Mouse (Mus musculus) lung, embryonic 16.5 days (tissue): Measurements from ENCODE around the gene Ccdc158. TPM values are rescaled to one million over a fixed set of nuclear protein-coding genes. Genes with fewer than 3 reads are reported as not detected.

Experiments
- ATAC-seq: fragments of 200-750 bp; cut with Nextera tagmentation; 2 replicates; pipeline ENCODE4 v1.8.0; 2017; ENCODE audit warnings: low read depth, mild to moderate bottlenecking, moderate library complexity
- H3K27ac ChIP-seq: fragments of 300-500 bp; sonication (generic); 2 replicates; pipeline ENCODE4 v1.5.1; 2014; ENCODE audit warnings: mild to moderate bottlenecking, control low read depth, low read length
- H3K27me3 ChIP-seq: fragments of 300-500 bp; sonication (generic); 2 replicates; pipeline ENCODE4 v1.6.1; 2014; ENCODE audit warnings: low read depth, low read length, mixed read lengths; ENCODE audit not compliant: control insufficient read depth, insufficient read depth
- H3K36me3 ChIP-seq: fragments of 300-500 bp; sonication (generic); 2 replicates; pipeline ENCODE4 v1.6.1; 2014; ENCODE audit warnings: low read length; ENCODE audit not compliant: control insufficient read depth, insufficient read depth
- H3K4me1 ChIP-seq: fragments of 300-500 bp; sonication (generic); replicated peaks from 2 replicates; pipeline ENCODE4 v1.6.1; 2014; ENCODE audit warnings: low read length, mixed read lengths; ENCODE audit not compliant: control insufficient read depth, insufficient read depth
- H3K4me2 ChIP-seq: fragments of 300-500 bp; sonication (generic); 2 replicates; pipeline ENCODE4 v1.6.1; 2014; ENCODE audit warnings: low read depth, low read length, control low read depth
- H3K4me3 ChIP-seq: fragments of 300-500 bp; sonication (generic); 2 replicates; pipeline ENCODE4 v1.5.1; 2014; ENCODE audit warnings: mild to moderate bottlenecking, low read length, control low read depth
- H3K9ac ChIP-seq: fragments of 300-500 bp; sonication (generic); 2 replicates; pipeline ENCODE4 v1.6.1; 2014; ENCODE audit warnings: low read length, control low read depth
- H3K9me3 ChIP-seq: fragments of 300-500 bp; sonication (generic); 2 replicates; pipeline ENCODE4 v1.6.1; 2016; ENCODE audit warnings: low read length; ENCODE audit not compliant: control insufficient read depth
- WGBS: fragments of 180-500 bp; shearing (Covaris S2); extraction: QIAGEN DNeasy Blood & Tissue Kit; methylation state at CpG from one replicate; pipeline ENCODE4 v1.1.7; 2014; 5-methylcytosine and 5-hydroxymethylcytosine counted together
- polyA plus RNA-seq: library from polyadenylated mRNA; unstranded; fragments of >200 nt; fragmentation: Nextera tagmentation; extraction: Ambion mirVana; gene quantifications from 2 replicates; pipeline ENCODE4 v1.2.1, GENCODE M21; 2015

Ccdc158 gene
- polyA plus RNA-seq, 1 experiment from 2014 or later, result 3.3 TPM

- WGBS, result 92% methylated on average over 10 of the region's 10 CpGs
- Histone ChIP-seq H3K4me3 (no peak overlapping the region), H3K9ac (no peak overlapping the region), H3K9me3 (no peaks in the 10 kb centered on the region), H3K4me1 (0 out of 2 replicates have a peak, but pooled peaks cover 3% of the 10 kb centered on the region), H3K36me3 (no peaks in the 10 kb centered on the region), H3K4me2 (no peak overlapping the region), H3K27me3 (no peaks in the 10 kb centered on the region), H3K27ac (no peak overlapping the region)
- ATAC-seq, result no peak
Measured at GRCm38 (mm10) chr5:92681861-92682260, 6.8 kb upstream of the Ccdc158 start.

DNA sequence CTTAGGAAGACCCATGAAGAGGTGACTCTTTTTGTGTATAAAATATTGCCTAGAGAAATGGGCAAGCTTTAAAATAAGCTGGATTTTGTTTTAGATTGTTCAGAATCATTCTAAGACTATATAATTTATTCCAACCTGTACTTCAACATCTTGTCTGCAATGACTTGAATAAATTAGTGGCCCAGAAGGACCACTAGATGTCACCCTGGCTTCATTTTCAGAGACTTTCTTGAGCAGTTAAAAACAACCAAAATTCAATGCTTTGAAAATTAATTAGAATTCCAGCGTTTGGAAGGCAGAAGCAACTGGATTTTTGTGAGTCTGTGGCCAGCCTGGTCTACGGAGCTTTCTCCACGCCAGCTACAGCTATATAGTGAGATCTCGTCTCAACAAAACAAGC, 4.4 kb upstream of the Ccdc158 start:
- H3K27me3 ChIP-seq, result no peaks in the 10 kb centered on the region
- H3K27ac ChIP-seq, result no peak overlapping the region
- peaks cover 12% of the 10 kb centered on the region for H3K4me1 ChIP-seq
- ATAC-seq, result no peak
- H3K36me3 ChIP-seq, result no peaks in the 10 kb centered on the region
- no peak overlapping the region for H3K4me2 ChIP-seq
- no peak overlapping the region for H3K4me3 ChIP-seq
- 25% methylated on average over 4 of the region's 4 CpGs for WGBS
- H3K9ac ChIP-seq, result no peak overlapping the region
- H3K9me3 ChIP-seq, result no peaks in the 10 kb centered on the region

DNA sequence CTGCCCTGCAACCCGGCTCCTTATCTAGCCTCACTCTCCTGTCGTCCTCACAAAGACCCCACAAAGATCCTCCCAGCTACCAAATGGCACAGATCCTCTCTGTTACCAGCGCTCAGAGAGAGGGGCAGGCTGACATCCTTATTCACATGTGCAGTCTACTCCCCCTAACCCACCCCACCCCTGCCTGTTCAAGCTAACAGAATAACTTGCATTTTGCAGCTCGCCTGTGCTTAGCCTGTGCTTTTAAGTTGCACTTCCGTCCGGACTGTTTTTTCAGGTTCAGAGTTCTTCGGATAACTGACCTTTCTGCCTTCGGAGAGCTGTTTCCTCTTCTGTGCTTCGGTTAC, 476 bp upstream of the Ccdc158 start:
- Histone ChIP-seq H3K4me1 (peaks cover 14% of the 10 kb centered on the region), H3K36me3 (no peaks in the 10 kb centered on the region), H3K27ac (no peak overlapping the region; the same call in 1 of the 2 replicates), H3K4me3 (peak overlapping the region; percentile 55), H3K9ac (peak overlapping the region; percentile 2; the same call in 1 of the 2 replicates), H3K9me3 (no peaks in the 10 kb centered on the region), H3K27me3 (no peaks in the 10 kb centered on the region), H3K4me2 (peak overlapping the region; percentile 97)
- 1% methylated on average over 9 of the region's 9 CpGs for WGBS
- no peak for ATAC-seq

DNA sequence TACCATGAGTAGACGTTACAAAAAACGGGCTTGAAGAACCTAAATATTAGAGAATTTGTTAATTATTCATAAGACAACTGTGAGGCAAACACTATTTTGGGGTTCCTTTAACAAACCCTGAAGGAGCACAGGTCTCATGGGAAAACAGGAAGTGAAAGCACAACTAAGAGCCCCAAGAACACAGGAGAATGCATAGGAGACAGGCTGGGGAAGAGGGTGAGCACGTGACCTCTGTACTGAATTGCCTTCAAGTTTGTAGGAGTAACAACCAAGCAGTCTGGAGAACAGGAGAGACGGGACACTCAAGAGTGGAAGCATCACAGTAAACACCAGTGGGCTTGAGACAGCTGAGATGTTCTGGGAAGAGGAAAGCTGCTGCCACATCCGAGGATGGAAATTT, 8.2 kb downstream of the Ccdc158 start:
- no peaks in the 10 kb centered on the region for H3K36me3 ChIP-seq
- ATAC-seq, result no peak
- no peak overlapping the region for H3K4me2 ChIP-seq
- no peaks in the 10 kb centered on the region for H3K9me3 ChIP-seq
- H3K4me1 ChIP-seq, result peaks cover 7% of the 10 kb centered on the region; the same call in 1 of the 2 replicates
- H3K27ac ChIP-seq, result no peak overlapping the region
- H3K9ac ChIP-seq, result no peak overlapping the region
- H3K4me3 ChIP-seq, result no peak overlapping the region
- no peaks in the 10 kb centered on the region for H3K27me3 ChIP-seq
- 74% methylated on average over 5 of the region's 5 CpGs for WGBS

DNA sequence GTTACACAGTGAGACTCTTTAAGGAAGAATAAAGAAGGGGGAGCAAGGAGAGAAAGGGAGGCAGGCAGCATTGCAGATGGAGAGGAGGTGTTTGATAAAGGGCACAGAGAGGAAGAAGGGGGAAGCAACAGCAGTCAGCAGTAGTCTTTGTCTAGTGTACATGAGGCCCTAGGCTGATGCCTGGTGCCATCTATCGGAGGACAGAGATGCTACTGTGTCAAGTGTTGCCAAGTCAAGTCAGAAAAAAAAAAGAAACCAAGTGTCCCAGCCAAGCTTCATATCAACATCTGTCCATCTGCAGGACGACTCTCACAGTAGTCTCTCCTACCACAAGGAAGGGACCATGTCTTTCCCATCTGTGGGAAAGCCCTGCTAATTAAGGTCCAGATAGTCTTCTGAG, 10.8 kb downstream of the Ccdc158 start:
- Histone ChIP-seq H3K9ac (no peak overlapping the region), H3K4me2 (no peak overlapping the region), H3K4me3 (no peak overlapping the region), H3K36me3 (no peaks in the 10 kb centered on the region), H3K4me1 (no peaks in the 10 kb centered on the region), H3K27me3 (no peaks in the 10 kb centered on the region), H3K27ac (no peak overlapping the region), H3K9me3 (no peaks in the 10 kb centered on the region)
- 58% methylated on average over 2 of the region's 2 CpGs for WGBS
- ATAC-seq, result no peak

GRCm38 (mm10) chr5:92656256-92656655, 18.8 kb downstream of the Ccdc158 start:
- no peaks in the 10 kb centered on the region for H3K4me1 ChIP-seq
- WGBS, result 0% methylated on average over 1 of the region's 1 CpGs
- H3K27ac ChIP-seq, result no peak overlapping the region
- peak; percentile 41; the same call in 1 of the 2 replicates for ATAC-seq
- H3K27me3 ChIP-seq, result no peaks in the 10 kb centered on the region
- H3K9me3 ChIP-seq, result no peaks in the 10 kb centered on the region
- H3K9ac ChIP-seq, result no peak overlapping the region
- no peaks in the 10 kb centered on the region for H3K36me3 ChIP-seq
- no peak overlapping the region for H3K4me3 ChIP-seq
- no peak overlapping the region for H3K4me2 ChIP-seq

DNA sequence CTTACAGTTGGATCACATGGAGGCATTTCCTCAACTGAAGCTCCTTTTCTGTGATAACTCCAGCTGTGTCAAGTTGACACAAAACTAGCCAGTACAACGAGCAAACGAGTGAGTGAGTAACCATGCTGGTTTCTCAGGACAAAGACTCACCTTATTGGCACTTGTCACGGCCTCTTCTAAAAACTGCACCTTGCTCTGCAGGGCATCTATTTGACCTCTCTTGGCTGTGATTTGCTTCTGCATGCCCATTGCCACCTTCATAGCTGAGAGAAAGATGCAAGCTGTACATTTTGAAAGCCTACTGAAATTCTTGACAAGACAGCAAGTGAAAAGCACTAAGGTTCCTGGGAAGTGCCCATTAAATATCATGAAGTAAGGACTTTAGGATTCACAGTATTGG, 34.2 kb downstream of the Ccdc158 start:
- no peak overlapping the region for H3K4me3 ChIP-seq
- no peaks in the 10 kb centered on the region for H3K4me1 ChIP-seq
- no peak for ATAC-seq
- no peaks in the 10 kb centered on the region for H3K27me3 ChIP-seq
- no peaks in the 10 kb centered on the region for H3K36me3 ChIP-seq
- H3K9me3 ChIP-seq, result no peaks in the 10 kb centered on the region
- H3K27ac ChIP-seq, result no peak overlapping the region
- 76% methylated on average over 3 of the region's 3 CpGs for WGBS
- H3K9ac ChIP-seq, result no peak overlapping the region
- no peak overlapping the region for H3K4me2 ChIP-seq

DNA sequence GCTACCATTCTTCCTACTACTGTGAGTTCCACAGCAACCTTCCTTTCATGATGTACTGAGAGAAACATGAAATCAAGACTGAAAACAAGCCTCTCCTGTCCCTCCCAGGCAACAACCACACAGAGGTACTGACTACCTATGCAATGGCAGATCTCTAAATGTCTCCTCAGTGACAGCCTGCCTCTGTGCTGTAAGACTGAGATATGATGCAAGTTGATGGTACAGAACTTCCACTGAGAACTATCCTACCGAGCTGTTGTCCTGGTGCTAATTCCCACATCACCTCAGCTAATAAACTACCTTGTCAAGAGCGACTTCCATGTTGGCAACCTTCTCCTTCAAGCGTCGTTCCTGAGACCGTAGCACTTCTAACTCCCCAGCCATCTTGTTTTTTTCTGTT, 39.2 kb downstream of the Ccdc158 start:
- ATAC-seq, result no peak
- 81% methylated on average over 5 of the region's 5 CpGs for WGBS
- Histone ChIP-seq H3K36me3 (no peaks in the 10 kb centered on the region), H3K4me3 (no peak overlapping the region), H3K9me3 (no peaks in the 10 kb centered on the region), H3K4me2 (no peak overlapping the region), H3K4me1 (no peaks in the 10 kb centered on the region), H3K27me3 (no peaks in the 10 kb centered on the region), H3K27ac (no peak overlapping the region), H3K9ac (no peak overlapping the region)

- Histone ChIP-seq H3K27ac (no peak overlapping the region), H3K4me1 (no peaks in the 10 kb centered on the region), H3K4me2 (no peak overlapping the region), H3K36me3 (no peaks in the 10 kb centered on the region), H3K27me3 (no peaks in the 10 kb centered on the region), H3K9me3 (no peaks in the 10 kb centered on the region), H3K4me3 (no peak overlapping the region), H3K9ac (no peak overlapping the region)
- ATAC-seq, result no peak
- 69% methylated on average over 3 of the region's 3 CpGs for whole genome bisulfite sequencing
Measured at GRCm38 (mm10) chr5:92634916-92635315, 40.2 kb downstream of the Ccdc158 start.

- H3K4me2 ChIP-seq, result no peak overlapping the region
- H3K9me3 ChIP-seq, result no peaks in the 10 kb centered on the region
- WGBS, result 52% methylated on average over 4 of the region's 4 CpGs
- H3K27ac ChIP-seq, result no peak overlapping the region
- no peaks in the 10 kb centered on the region for H3K27me3 ChIP-seq
- no peak for ATAC-seq
- no peaks in the 10 kb centered on the region for H3K4me1 ChIP-seq
- H3K4me3 ChIP-seq, result no peak overlapping the region
- H3K9ac ChIP-seq, result no peak overlapping the region
- H3K36me3 ChIP-seq, result no peaks in the 10 kb centered on the region
Measured at GRCm38 (mm10) chr5:92633526-92633925, 41.5 kb downstream of the Ccdc158 start.
